Mouse (Mus musculus) midbrain, embryonic 15.5 days (tissue): ENCODE data around the gene Rspry1. TPM values are rescaled to one million over a fixed set of nuclear protein-coding genes. Genes with fewer than 3 reads are reported as not detected.

Source experiments
- ATAC-seq: fragments of 200-750 bp; cut with Nextera tagmentation; replicated peaks from 2 replicates; pipeline ENCODE4 v1.8.0; 2017; ENCODE audit warnings: moderate TSS enrichment
- H3K27ac ChIP-seq: fragments of 300-500 bp; sonication (generic); 2 replicates; pipeline ENCODE4 v1.5.1; 2015; ENCODE audit warnings: mild to moderate bottlenecking, inconsistent platforms
- H3K27me3 ChIP-seq: fragments of 300-500 bp; sonication (generic); replicated peaks from 2 replicates; pipeline ENCODE4 v1.6.1; 2015; ENCODE audit warnings: inconsistent platforms
- H3K36me3 ChIP-seq: fragments of 300-500 bp; sonication (generic); replicated peaks from 2 replicates; pipeline ENCODE4 v1.6.1; 2015; ENCODE audit warnings: inconsistent platforms
- H3K4me1 ChIP-seq: fragments of 300-500 bp; sonication (generic); 2 replicates; pipeline ENCODE4 v1.6.1; 2015; ENCODE audit warnings: inconsistent platforms
- H3K4me2 ChIP-seq: fragments of 300-500 bp; sonication (generic); 2 replicates; pipeline ENCODE4 v1.6.1; 2015; ENCODE audit warnings: inconsistent platforms, mild to moderate bottlenecking, moderate library complexity
- H3K4me3 ChIP-seq: fragments of 300-500 bp; sonication (generic); 2 replicates; pipeline ENCODE4 v1.5.1; 2015; ENCODE audit warnings: mild to moderate bottlenecking, inconsistent platforms
- H3K9ac ChIP-seq: fragments of 300-500 bp; sonication (generic); 2 replicates; pipeline ENCODE4 v1.6.1; 2015; ENCODE audit warnings: mild to moderate bottlenecking, inconsistent platforms
- H3K9me3 ChIP-seq: fragments of 300-500 bp; sonication (generic); 2 replicates; pipeline ENCODE4 v1.6.1; 2016; ENCODE audit warnings: inconsistent platforms
- WGBS: fragments of 180-500 bp; shearing (Covaris S2); methylation state at CpG from one replicate; pipeline ENCODE4 v1.1.7; 2015; ENCODE audit warnings: mixed read lengths; 5-methylcytosine and 5-hydroxymethylcytosine counted together
- polyA plus RNA-seq: library from polyadenylated mRNA; unstranded; fragments of >200 nt; fragmentation: Nextera tagmentation; extraction: Ambion mirVana; gene quantifications from 2 replicates; pipeline ENCODE4 v1.2.1, GENCODE M21; 2015

Rspry1 gene
- polyA plus RNA-seq, 1 experiment from 2014 or later: 53.3 TPM

DNA sequence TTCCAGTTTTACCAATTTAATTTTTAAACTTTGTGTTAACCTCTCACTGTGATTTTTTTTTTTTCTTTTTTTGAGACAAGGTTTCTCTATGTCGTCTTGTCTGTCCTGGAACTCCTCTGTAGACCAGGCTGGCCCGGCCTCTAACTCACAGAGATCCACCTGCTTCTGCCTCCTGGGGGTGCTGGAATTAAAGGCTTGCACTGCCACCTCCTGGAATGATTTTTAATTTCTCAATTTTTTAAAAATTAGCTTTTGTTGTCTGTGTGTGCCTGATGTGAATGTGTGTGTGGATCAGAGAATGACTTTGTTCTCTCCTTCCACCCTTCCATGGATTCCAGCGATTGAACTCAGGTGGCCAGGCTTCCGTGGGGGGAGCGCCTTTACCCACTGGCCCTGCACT, 5.3 kb downstream of the Rspry1 start:
- 94% methylated on average over 5 of the region's 5 CpGs for WGBS
- Histone ChIP-seq H3K9me3 (no peaks in the 10 kb centered on the region), H3K36me3 (0 out of 2 replicates have a peak, but pooled peaks cover 4% of the 10 kb centered on the region), H3K27me3 (no peaks in the 10 kb centered on the region), H3K4me2 (no peak overlapping the region), H3K9ac (no peak overlapping the region), H3K4me1 (peaks cover 15% of the 10 kb centered on the region), H3K4me3 (no peak overlapping the region), H3K27ac (no peak overlapping the region)
- ATAC-seq: no peak

- 87% methylated on average over 1 of the region's 1 CpGs for WGBS
- H3K27ac ChIP-seq: no peak overlapping the region
- no peaks in the 10 kb centered on the region for H3K4me1 ChIP-seq
- H3K27me3 ChIP-seq: no peaks in the 10 kb centered on the region
- no peak overlapping the region for H3K4me3 ChIP-seq
- H3K9ac ChIP-seq: no peak overlapping the region
- no peaks in the 10 kb centered on the region for H3K9me3 ChIP-seq
- H3K36me3 ChIP-seq: peaks cover 6% of the 10 kb centered on the region; the same call in 1 of the 2 replicates
- H3K4me2 ChIP-seq: no peak overlapping the region
- ATAC-seq: no peak
These were observed 23.1 kb downstream of the Rspry1 start for GRCm38 (mm10) chr8:94624885-94625284.

DNA sequence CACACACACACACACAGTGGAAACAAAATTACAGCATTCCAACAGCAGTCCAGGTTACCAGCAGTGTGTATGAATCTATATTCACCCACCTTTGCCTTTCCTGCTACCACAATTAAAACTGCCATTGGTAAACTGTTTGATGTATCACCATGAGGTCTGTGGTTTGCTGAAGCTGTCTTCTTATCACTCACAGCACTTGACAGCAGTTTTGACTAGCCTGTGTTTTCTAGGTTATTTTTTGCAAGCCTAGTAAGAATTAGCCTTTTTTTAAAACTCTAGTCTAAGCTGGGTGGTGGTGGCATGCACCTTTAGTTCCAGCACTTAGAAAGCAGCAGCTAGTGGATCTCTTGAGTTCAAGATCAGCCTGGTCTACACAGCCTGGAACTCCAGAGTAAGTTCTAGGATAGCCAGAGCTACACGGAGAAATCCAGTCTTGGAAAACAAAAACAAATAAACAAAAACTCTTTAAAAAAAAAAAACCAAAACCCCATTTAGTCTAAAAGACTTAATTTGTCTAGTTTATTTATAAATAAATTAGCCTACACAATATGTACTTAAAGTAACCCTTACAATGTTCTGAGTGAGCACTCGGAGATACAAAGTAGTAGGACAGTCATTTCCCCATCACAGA, 31.9 kb downstream of the Rspry1 start:
- H3K36me3 ChIP-seq: peaks cover 55% of the 10 kb centered on the region; the same call in 1 of the 2 replicates
- H3K27me3 ChIP-seq: no peaks in the 10 kb centered on the region
- H3K9ac ChIP-seq: no peak overlapping the region
- no peak overlapping the region for H3K4me3 ChIP-seq
- no peaks in the 10 kb centered on the region for H3K4me1 ChIP-seq
- no peak for ATAC-seq
- no peaks in the 10 kb centered on the region for H3K9me3 ChIP-seq
- no peak overlapping the region for H3K27ac ChIP-seq
- H3K4me2 ChIP-seq: no peak overlapping the region
- WGBS: 93% methylated on average over 2 of the region's 2 CpGs

GRCm38 (mm10) chr8:94634211-94634610, 32.5 kb downstream of the Rspry1 start:
- ATAC-seq: no peak
- no peak overlapping the region for H3K4me3 ChIP-seq
- H3K9ac ChIP-seq: no peak overlapping the region
- H3K4me1 ChIP-seq: no peaks in the 10 kb centered on the region
- H3K9me3 ChIP-seq: no peaks in the 10 kb centered on the region
- no peak overlapping the region for H3K27ac ChIP-seq
- no peak overlapping the region for H3K4me2 ChIP-seq
- H3K36me3 ChIP-seq: peaks cover 60% of the 10 kb centered on the region; the same call in 1 of the 2 replicates
- H3K27me3 ChIP-seq: no peaks in the 10 kb centered on the region

DNA sequence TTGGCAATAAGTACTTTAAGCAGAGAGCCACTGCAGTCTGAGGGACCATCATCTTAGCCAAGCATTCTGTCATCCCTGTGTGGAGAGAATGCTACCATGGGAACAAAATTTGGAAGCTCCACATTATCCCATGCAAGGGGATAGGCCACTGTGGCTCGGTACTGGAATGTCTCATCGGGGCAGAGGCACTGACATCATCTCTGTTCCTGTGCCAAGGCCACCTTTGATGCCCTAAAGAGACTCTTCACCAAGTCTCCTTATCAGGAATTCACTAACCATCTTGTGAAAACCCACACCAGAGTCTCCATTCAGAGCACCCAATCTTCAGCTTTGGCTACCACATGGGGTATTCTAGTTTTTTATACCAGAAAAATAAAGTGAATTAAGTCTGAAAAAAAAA, 39.4 kb downstream of the Rspry1 start:
- Histone ChIP-seq H3K27ac (no peak overlapping the region), H3K36me3 (peaks cover 63% of the 10 kb centered on the region), H3K4me1 (no peaks in the 10 kb centered on the region), H3K9ac (no peak overlapping the region), H3K4me2 (no peak overlapping the region), H3K27me3 (no peaks in the 10 kb centered on the region), H3K9me3 (no peaks in the 10 kb centered on the region), H3K4me3 (no peak overlapping the region)
- WGBS: 98% methylated on average over 2 of the region's 2 CpGs
- ATAC-seq: no peak

DNA sequence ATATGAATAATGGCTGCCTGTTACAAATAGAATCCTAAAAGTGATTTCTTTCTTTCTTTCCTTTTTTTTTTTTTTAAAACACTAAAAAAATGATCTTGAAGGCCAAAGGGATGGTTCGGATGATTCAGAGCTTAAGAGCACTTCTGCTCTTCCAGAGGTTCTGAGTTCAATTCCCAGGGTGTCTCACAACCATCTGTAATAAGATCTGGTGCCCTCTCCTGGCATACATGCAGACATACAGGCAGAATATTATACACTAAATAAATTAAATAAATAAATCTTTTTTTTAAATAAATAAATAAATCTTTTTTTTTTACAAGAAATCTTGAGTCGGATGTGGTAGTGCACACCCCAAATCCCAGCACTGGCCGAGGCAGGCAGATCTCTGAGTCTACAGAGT, 40.2 kb downstream of the Rspry1 start:
- Histone ChIP-seq H3K9me3 (no peaks in the 10 kb centered on the region), H3K4me3 (no peak overlapping the region), H3K4me1 (no peaks in the 10 kb centered on the region), H3K36me3 (peaks cover 64% of the 10 kb centered on the region), H3K27ac (no peak overlapping the region), H3K9ac (no peak overlapping the region), H3K27me3 (no peaks in the 10 kb centered on the region), H3K4me2 (no peak overlapping the region)
- no peak for ATAC-seq
- WGBS: 90% methylated on average over 3 of the region's 3 CpGs

- Histone ChIP-seq H3K9ac (no peak overlapping the region), H3K36me3 (peaks cover 54% of the 10 kb centered on the region), H3K9me3 (no peaks in the 10 kb centered on the region), H3K4me2 (no peak overlapping the region), H3K27me3 (no peaks in the 10 kb centered on the region), H3K27ac (no peak overlapping the region), H3K4me3 (no peak overlapping the region), H3K4me1 (no peaks in the 10 kb centered on the region)
- ATAC-seq: no peak
- WGBS: 69% methylated on average over 1 of the region's 1 CpGs
These were observed 43.5 kb downstream of the Rspry1 start for GRCm38 (mm10) chr8:94645202-94645601.

GRCm38 (mm10) chr8:94646165-94646564, 44.4 kb downstream of the Rspry1 start:
- no peak overlapping the region for H3K27ac ChIP-seq
- WGBS: 91% methylated on average over 3 of the region's 3 CpGs
- no peaks in the 10 kb centered on the region for H3K27me3 ChIP-seq
- H3K4me3 ChIP-seq: no peak overlapping the region
- H3K4me1 ChIP-seq: no peaks in the 10 kb centered on the region
- H3K9me3 ChIP-seq: no peaks in the 10 kb centered on the region
- peaks cover 47% of the 10 kb centered on the region for H3K36me3 ChIP-seq
- H3K4me2 ChIP-seq: no peak overlapping the region
- no peak for ATAC-seq
- no peak overlapping the region for H3K9ac ChIP-seq

- H3K9ac ChIP-seq: no peak overlapping the region
- H3K27ac ChIP-seq: no peak overlapping the region
- H3K4me1 ChIP-seq: no peaks in the 10 kb centered on the region
- H3K4me2 ChIP-seq: no peak overlapping the region
- no peaks in the 10 kb centered on the region for H3K9me3 ChIP-seq
- no peaks in the 10 kb centered on the region for H3K27me3 ChIP-seq
- no peak overlapping the region for H3K4me3 ChIP-seq
- WGBS: 40% methylated on average over 3 of the region's 3 CpGs
- peaks cover 49% of the 10 kb centered on the region; the same call in 1 of the 2 replicates for H3K36me3 ChIP-seq
- no peak for ATAC-seq
These were observed 47.8 kb downstream of the Rspry1 start for GRCm38 (mm10) chr8:94649496-94649895.

GRCm38 (mm10) chr8:94652951-94653350, 51.2 kb downstream of the Rspry1 start:
- Histone ChIP-seq H3K4me2 (no peak overlapping the region), H3K9ac (no peak overlapping the region), H3K36me3 (peaks cover 57% of the 10 kb centered on the region), H3K27me3 (no peaks in the 10 kb centered on the region), H3K4me1 (no peaks in the 10 kb centered on the region), H3K4me3 (no peak overlapping the region), H3K27ac (no peak overlapping the region), H3K9me3 (no peaks in the 10 kb centered on the region)
- 87% methylated on average over 3 of the region's 3 CpGs for WGBS
- ATAC-seq: no peak

DNA sequence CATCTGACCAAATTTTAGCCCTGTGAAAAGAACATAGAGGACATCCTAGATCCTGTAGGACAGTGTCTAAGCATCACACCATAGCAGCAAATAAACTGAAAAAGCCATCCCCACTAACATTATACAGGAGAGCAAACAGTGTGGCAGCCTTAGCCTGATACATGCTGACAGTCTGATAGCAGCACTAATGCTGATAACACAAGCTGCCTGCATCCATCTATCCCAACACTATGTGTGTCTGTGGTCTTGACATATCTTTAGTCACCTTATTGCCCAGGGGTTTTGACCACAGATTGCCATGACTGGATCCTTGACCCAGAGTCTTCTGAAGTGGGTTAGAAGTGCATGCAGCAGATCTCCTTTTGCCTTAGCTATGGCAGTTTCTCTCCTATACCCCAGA, 53.3 kb downstream of the Rspry1 start:
- ATAC-seq: no peak
- H3K9ac ChIP-seq: no peak overlapping the region
- H3K36me3 ChIP-seq: peaks cover 59% of the 10 kb centered on the region

GRCm38 (mm10) chr8:94658031-94658430, 56.3 kb downstream of the Rspry1 start:
- no peak overlapping the region for H3K4me2 ChIP-seq
- H3K9ac ChIP-seq: no peak overlapping the region
- no peaks in the 10 kb centered on the region for H3K9me3 ChIP-seq
- 92% methylated on average over 2 of the region's 2 CpGs for WGBS
- H3K27ac ChIP-seq: no peak overlapping the region
- peaks cover 46% of the 10 kb centered on the region for H3K36me3 ChIP-seq
- no peak overlapping the region for H3K4me3 ChIP-seq
- no peak for ATAC-seq
- H3K4me1 ChIP-seq: no peaks in the 10 kb centered on the region
- no peaks in the 10 kb centered on the region for H3K27me3 ChIP-seq

More for the DNA sequence above, 53.3 kb downstream of the Rspry1 start:
- Histone ChIP-seq H3K27ac (no peak overlapping the region), H3K4me3 (no peak overlapping the region), H3K27me3 (no peaks in the 10 kb centered on the region), H3K4me2 (no peak overlapping the region), H3K9me3 (no peaks in the 10 kb centered on the region), H3K4me1 (no peaks in the 10 kb centered on the region)

DNA sequence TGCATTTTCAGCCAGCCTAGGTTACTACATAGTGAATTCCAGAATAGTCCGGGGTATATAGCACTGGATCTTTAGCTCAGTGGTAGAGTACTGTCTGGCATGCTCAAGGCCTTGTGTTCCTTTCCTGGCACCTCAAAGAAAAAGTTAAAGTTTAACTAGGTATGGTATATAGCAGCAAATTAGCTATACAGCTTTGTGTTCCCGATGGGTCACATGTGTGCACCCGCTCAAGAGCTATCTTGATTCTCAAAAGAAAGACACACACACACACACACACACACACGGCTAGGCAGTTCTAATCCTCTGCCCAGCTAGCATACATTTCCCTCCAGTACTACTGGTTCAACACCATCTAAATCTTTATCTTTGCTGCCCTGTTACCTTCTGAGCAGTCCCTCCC, 58.7 kb downstream of the Rspry1 start:
- Histone ChIP-seq H3K4me3 (no peak overlapping the region), H3K9ac (no peak overlapping the region), H3K27ac (no peak overlapping the region), H3K27me3 (no peaks in the 10 kb centered on the region), H3K4me2 (no peak overlapping the region), H3K36me3 (peaks cover 32% of the 10 kb centered on the region), H3K4me1 (no peaks in the 10 kb centered on the region), H3K9me3 (no peaks in the 10 kb centered on the region)
- ATAC-seq: no peak
- WGBS: 90% methylated on average over 4 of the region's 4 CpGs
